Mouse (Mus musculus): ENCODE measurements at regions not wholly inside any gene's neighbourhood (a gene's known extent, or its start where the extent isn't known, plus 50 kb on each side); places are given as distances from the start of the nearest gene placed in this dataset.

DNA sequence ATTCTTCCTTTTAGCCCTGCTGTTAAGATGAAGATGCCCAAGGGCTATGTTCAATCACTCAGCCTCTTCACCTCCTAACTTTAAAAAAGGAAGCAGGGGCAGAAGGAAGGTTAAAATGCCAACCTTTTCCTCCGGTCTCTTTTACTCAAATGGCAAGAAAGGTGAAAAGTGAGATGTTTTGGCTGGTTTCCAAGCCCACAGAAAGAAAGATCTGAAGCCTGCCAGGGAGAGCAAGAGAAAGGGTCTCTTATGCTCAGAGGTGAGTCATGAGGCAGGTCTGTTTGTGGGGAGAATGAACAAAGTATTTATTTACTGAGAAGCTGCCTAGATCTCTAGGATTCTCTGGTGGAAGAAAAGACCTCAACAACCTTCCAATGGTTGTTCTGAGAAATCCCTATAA, 162.1 kb upstream of the Kirrel3 start:
- no peak for DNase-seq

DNA sequence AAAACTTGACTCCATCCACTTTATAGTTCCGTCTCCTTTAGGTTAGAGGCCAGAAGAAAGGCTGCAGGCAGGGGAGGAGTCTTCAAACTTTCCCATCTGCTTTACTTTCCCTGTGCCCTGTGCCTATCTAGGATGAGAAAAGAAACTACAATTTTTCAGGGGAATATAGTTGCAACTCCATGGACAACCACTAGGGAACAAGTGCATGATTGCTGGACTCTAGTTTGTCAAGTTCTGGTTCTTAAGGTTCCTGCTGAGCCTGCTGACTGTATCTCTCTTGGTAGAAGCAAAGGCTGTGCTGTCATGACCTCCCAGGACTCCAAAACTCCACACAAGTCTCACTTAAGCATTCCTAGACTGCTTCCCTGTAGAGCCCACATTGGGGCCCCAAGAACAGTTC, 157.0 kb upstream of the Kirrel3 start:
- DNase-seq: no peak

DNA sequence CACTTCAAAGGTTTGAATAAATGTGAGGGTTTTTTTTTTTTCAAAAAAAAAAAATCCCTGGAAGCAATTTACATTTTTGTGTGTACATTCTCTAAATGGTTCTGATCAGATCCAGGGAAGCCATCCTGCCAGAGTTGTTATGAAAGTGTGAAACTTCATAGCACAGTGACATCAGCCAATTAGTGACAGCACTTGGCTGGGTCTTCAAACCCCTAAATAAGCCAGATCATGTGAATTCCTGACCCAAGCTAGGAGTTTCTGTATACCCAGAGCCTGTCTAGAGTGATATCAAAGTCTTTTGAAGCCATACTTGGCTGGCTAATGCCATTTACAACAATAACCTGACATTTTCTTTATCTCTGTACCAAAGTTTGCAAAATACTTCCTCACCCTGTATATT, 151.6 kb upstream of the Kirrel3 start:
- DNase-seq: no peak

DNA sequence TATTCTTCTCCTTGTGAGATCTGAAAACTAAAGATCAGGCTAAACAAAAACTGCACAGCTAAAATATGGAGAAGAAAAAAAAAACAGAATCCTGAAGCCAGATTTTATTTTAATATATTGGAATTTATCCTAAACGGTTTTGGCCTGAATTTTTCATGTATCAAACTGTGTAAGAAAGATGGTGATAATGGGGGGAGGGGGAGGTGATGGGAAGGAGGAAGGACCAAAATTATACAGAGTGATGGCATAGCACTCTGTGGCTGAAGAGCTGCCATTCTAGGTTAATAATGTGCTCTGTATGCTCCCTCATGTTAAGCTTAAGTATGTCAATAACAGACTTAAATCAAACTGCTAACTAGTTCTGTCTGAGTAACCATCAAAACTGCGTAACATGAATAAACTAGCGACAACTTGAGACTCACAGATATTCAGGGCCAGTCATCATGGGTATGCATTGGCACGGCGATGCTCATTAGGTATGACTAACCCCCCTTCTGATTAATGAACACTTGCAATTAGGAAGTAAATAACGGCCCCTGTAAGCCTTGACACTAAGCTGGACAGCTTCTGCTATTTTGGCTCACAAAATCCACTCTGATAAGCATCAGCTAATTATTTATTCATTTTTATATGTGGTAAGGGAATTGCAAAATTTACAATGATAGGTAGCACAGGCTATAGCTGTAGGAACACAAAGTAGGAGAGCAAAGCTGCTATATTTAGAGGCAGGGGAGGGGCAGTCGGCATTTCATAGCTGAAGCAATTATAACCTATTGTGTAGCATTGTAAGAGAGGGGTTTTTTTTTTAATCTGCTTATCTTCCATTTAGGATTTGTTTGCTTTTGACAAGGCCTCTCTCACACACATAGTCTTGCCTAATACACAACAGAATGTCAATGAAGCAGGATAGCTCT, 150.9 kb upstream of the Kirrel3 start:
- DNase-seq: no peak

DNA sequence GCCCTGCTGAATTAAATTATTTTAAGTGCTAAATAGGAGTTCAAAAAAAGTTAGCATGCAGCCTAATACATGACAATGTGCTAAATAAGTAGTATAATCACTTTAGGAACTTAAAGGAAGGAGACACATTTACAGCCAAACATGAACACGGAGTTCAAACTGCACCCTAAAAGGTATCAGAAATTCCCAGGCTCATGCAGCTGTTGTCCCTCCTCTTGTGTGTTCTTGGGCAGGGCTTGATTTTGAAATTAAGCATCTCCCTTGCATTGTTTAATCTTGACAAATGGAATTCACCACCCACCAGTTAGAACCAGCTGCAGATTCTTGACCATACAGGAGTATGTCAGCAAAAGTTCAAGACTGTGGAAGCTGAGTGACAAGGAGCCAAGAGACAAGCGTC, 137.3 kb upstream of the Kirrel3 start:
- no peak for DNase-seq

DNA sequence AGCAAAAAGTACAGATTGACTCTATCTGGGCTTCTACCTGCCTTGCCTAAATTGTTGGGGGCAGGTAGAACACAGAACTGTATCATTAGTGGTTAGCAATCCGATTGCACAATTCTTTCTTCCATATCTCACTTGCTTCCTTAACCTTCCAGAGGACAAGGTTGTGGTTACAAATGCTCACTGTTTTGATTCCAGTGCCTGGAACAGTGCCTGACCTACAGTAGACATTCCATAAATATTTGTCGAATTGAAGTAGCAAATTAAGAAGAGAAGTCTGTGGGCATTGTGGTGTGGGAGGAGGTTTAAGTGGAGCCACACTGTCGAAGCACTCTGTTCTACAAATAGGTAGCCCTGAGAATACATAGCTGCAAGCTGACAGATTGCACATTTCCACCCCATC, 135.7 kb upstream of the Kirrel3 start:
- no peak for DNase-seq

DNA sequence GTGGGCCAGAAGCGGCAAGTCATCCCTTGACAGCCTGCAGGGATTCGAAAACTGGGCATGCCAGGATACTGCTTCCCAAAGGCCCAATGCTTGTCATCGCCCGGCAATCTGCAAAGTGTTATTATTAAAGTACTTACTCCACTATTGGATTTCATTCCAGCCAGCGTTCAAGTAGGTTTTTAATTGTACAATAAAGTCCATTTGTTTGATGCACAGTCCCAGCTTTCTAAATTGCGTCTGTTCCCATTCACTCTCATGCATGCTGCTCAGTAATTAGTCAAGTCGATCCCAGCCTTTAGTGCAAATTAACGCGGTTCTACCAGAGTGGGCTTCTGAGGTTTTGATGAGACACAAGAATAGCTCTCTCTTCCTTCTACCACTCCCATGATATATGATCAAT, 131.9 kb upstream of the Kirrel3 start:
- DNase-seq: no peak

DNA sequence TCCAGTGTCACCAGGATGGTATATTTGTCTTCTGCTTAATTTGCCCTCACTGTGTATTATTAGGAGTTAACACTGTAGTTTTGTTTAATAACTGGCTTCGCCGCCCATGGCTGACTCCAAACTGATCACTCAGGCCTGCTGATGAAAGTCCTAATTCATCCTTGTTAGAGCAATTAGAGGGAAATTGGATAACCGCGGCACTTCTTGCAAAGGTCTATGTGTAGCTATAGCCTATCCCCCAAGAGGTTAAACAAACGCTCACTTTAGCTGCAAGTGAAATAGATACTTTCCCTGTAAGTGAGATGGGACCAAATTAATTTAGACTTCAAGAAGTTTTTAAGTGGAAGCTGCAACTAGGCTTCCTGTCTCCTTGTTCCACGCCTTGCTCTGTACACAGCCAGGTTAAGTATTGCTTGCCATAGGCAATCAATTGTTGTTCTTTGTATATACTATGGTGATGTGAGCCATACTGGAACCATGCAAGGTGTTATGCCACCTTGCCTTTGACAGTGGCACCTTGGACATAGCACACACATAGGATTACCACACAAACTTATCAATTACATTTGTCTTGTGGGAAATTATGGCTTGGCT, 130.9 kb upstream of the Kirrel3 start:
- no peak for DNase-seq

DNA sequence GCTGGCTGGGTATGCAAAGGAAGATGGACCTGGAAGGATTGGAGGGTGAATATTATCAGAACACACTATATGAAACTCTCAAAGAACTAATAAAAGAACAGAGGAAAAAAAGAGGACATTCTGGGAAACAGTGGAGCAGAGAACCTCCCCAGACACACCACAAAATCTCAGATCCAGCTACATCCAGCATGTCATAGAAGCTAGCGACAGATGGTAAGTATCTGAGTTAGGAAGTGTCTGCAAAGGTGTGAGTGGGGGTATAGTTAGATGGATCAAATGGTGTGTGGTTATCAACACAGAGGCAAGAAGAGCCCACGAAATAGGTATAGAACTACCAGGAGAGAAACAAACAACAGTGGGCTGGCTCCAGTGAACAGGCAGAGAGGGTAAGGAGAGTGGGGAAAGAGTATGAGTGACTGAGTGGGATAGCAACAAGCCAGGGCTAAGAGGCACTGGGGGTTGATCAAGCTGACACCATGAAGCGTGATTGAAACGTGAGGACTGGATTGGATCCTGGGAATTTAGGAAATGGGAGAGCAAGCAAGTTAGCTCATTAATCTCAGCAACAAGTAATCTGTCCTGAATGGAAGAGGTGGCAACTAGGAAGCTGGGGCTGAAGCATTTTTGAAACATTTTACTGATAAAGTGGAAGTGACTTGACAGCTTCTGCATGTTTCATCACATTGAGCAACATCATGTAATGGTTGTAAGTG, 114.9 kb upstream of the Kirrel3 start:
- DNase-seq: no peak

DNA sequence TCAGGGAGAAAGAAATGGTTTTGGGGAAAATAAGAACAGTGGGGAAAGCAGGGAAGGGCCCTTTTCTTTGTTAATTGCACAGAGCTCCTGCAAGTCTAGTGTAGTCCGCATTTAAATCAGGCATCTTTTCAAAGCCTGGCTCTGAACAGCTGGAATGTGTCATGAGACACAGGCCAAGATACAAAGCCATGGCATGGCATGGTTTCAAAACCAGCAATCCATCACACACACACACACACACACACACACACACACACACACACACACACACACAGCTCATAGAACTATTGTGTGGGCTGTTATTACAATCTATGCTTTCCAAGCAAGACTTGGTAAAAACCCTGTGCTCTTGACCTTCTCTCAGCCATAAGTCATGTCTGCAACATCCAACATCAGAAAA, 110.5 kb upstream of the Kirrel3 start:
- no peak for DNase-seq

DNA sequence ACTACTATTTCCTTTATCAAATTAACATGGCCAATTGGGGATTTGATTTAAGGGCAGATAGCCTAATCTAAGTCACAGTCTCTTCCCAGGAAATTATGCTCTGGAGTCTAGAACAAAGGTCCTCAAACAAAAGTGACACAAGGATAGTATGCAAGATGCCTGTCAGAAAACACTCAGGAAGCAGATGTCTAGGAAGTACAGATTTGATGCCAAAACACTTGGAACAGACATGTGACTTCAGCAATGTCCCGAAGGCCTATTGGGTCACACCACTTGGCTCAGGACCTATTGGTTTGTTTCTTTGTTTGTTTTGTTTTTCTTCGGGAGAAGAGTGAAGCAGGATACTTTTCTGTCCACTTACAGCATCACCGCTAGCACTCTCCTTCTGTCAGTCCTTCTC, 105.7 kb upstream of the Kirrel3 start:
- no peak for DNase-seq

DNA sequence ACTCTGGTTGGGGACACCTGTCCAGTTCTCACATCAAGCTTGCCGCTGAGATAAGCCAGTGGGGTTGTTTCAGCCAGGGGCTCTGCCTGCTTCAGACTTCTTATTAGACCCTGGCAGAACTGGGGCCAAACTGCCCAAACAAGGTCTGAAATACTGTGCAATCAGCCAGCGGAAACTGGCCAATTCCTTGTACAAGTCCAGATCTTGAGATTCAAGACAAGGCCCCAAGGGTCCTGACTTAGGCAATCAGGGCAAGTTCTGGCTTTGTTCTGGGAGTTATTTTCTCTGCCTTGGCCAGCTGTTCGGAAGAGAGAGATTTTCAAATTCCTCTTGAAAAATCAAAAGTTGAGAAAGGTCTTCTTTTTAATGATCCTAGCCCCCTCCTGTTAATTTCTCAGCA, 104.1 kb upstream of the Kirrel3 start:
- DNase-seq: no peak

DNA sequence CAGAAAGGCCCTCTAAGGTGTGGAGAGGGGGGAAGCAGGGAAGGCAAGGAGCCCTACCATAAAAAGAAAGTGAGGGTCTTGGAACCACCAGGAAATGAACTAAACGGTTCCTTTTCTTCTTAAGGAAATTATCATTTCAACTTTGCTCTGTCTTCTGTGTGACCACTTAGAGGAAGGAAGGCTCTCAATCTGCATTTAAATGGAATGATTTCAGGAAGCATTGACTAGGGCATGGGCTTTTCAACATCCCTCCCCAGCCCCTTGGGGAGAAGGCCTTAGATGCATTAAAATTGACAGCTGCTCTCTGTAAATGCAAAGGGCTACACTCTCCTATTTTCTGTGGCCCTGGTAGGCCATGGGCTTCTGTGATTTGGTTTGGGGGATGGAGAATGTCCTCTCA, 103.5 kb upstream of the Kirrel3 start:
- DNase-seq: no peak

DNA sequence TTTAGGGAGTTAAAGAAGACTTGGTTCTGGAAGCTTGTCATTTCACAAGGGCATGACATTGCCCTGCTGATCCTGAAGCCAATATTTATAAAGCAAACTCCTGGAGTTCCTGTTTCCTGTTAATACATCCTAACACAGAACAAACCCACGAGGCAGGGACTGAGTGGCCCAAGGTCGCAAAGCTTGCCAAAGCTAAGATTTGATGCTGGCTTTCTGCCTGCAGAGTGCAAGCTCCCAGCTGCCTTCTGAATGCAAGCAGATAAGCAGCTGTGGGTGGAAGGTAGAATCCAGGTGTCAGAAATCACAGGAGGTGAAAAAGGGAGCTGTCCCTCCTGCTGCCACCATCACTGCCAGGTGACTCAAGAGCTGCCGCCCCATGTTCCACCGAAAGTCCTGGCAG, 99.6 kb upstream of the Kirrel3 start:
- no peak for DNase-seq

DNA sequence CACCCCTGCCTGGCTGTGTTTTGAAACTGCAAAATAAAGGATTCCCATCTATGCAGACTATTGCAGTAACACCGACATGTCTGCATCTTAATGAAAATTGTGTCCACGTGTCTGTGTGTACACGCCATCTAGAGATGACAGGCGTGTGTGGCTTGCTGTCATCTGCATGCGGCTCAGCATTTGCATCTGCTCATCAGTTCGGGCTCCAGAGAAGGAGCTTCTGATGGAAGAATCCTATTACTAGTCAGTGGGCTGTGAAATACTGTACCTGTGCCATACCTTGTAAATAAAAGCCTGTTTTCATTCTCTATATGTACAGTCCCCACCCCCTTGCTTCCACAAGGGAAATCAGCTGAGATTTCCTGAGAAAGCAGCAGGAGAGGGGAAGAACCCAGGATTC, 92.7 kb upstream of the Kirrel3 start:
- no peak for DNase-seq

DNA sequence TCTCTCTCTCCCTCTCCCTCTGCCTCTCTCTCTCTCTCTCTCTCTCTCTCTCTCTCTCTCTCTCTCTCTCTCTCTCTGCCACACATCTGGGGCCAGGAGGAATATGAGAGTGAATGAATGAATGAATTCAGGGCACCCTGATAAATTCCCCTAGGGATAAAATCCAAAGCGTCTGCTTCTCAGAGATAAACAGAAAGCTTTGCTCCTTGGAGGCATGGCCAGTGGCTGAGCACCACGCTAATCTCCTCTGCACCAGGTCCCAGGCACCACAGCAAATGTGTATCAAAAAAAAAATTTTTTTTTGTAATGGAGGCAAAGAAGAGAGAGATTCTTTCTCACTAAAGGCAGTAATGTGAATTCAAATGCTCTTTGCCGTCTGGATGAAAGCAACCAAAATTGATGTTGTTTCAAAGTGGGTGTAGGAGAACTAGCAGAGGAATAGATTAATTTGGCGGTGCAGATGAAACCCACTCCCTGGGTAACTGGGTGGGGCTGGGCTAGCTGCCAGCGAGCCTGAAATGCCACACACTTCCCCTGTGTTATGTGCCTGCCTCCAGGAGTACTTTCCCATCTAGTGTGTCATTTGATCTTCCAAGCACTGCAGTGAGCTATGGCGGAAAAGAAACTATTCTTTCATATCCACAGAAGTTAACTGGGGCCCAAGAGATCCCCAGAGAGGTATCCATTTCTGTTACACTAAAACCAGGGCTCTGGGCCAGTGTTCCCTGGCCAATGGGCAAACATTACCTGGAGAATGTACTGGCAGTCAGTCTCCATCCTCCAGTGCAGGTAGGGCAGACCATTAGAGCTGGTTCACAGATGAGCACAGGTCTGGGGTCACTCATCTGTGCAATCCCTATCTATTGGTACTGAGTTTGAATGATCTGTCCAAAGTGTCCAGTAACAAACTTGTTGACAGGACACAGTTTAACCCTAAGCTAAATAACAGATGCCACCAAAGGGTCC, 89.6 kb upstream of the Kirrel3 start:
- DNase-seq: no peak

DNA sequence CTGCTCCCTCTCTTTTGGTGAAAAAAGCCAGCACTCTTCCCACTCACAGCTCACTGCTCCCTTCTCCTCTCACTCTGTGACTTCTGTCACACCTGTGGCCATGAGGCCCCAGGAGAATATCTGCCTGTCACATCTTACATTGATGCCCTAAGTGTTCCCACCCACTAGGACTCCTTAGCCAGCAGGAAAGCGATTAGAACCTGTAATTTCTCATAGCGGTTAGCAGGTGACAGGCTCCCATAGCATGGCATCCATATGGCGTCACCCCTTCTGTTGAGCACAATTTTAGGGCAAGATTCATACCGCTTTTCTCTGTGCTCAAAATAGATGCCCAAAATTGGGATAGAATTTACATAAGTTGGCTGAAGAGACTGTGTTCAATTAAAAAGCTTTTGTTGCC, 74.0 kb upstream of the Kirrel3 start:
- DNase-seq: no peak

DNA sequence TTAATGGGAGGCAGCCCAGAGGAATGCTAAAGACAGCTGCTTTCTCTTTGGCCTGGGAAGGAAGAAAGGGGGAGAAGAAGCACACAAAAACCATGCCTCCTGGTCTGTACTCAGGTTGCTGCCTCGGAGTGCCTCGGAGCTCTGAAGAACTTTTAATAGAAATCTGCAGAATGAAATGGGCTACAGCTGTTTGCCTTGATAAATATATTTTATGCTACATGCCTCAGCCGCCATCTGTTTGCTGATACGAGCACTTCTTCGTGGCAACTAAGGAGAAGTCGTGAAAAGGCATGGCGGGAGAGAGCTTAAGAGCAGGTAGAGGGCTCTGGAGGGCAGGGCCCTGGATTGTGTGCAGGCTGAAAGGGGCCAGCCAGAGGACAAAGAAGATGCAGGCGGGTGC, 69.5 kb upstream of the Kirrel3 start:
- DNase-seq: no peak

DNA sequence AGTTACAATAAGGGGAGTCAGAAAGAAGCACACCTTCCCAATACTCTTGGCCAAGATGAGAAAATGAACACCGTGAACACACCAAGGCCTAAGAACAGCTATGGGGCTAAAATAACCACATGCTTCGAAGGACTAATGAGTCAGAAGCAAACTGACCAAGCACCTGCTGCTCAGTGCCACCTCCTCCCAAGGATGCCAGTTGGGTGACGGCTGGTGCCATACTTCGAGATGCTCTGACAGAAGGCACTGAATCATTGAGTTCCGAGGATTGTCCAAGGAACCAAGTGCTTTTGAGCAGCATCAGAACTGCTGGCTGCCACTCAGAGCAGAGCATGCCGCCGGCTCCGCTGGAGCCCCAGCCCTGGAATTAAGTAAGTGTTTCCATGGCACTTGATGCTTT, 67.6 kb upstream of the Kirrel3 start:
- no peak for DNase-seq

DNA sequence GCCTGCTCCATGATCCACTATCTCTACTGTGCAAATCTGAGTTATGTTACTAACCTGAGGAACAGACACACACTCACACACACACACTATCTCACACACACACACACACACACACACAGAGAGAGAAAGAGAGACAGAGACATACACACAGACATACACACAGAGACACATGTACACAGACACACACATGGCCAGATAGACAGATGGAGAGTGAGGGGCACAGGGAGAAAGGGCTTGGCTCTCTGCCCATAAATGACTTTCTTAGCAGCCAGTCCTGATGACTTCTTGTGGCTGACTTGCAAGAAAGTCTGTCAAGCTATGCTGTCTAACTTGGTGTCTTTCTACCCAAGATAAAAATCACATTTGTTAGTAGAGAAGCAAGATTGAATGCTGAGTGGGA, 63.7 kb upstream of the Kirrel3 start:
- DNase-seq: no peak

DNA sequence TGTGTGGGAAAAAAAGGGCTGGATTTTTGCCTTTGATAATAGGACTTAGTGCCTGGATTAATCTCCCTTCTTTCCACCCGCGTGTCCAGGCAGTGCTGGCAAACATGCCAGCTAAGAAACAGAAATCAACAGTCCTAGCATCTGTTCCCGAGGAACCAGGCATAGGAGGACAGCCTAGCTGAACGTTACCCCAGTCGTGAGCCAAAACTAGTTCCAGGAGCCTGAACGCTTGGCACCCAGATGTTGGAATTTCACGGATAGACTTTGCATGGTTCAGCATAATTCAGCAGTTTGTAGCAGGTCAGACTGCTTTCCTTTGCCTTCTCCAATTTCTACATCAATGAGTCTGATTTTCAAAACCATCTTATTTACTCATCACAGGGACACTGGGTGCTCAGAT, 62.6 kb upstream of the Kirrel3 start:
- DNase-seq: no peak

DNA sequence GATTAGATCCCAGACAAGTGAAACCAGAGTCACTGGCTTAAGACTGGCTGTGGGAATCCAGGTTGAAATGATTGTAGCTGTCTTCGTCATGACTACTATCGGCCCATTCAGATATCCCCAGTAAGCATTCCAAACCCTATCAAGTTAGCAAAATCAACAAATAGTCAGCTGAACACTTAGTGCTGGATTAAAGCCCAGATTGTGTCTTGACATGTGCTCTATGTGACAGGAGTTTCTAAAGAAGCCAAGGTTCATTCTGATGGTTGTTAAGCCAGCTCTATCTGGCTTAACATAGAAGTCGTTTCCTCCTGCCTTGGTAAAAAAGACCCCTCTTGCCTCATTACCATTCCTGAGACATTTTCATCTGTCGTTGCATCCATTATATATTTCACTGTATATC, 59.1 kb upstream of the Kirrel3 start:
- DNase-seq: no peak
